Mouse (Mus musculus): ENCODE results near the gene Spem1.

Spem1 gene

DNA sequence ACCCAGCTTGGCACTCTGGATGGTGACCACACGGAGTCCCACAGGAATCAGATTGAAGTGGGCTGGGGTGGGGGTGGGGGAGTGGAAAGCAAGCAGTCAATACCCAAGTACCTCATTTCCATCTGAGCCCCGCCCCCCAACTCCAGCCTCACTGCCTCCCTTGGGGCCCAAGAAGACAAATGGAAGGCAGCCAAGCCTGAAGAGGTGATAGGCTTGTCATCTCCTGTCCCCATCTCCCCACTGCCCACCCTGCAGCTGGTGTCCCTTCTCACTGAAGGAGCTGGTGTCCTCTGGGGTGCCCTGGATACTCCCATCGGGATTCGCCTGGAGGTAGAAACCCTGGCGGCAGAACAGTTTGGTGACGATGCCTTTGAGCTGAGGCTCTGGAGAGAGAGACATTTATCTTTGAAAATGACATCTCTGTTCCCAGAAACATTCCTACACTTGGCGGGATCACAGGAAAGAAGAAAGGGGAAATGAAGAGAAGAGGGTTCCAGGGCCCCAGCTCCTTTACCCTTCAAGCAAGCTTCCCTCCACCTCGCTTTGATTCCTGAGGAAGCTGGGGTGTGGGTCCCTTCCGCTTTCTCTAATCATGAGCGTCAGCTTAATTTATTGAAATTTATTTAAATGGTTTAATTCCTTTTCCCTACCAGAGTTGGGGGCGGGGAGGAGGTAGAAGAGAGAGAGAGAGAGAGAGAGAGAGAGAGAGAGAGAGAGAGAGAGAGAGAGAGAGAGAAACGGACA is 22.4 kb downstream of the Spem1 start:
- no peak for DNase-seq

DNA sequence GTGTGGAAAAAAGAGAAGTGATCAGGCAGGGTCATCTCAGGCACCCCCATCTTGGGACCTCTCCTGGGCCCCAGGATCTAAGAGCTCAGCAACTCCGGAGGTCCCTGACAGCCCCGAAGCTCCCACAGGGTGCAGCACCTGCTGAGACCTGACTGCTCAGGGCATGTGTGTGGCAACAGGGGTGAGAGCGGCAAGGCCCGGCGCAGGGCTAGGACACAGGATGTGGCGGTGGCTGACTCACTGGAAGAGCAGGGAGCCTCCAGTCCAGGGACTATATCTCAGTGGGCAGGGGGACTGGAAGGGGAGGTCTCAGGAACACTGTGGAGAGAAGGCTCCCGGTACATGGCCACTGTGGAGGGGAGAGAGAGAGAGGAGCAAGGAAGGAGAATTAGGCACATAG is 24.1 kb downstream of the Spem1 start:
- no peak for DNase-seq

DNA sequence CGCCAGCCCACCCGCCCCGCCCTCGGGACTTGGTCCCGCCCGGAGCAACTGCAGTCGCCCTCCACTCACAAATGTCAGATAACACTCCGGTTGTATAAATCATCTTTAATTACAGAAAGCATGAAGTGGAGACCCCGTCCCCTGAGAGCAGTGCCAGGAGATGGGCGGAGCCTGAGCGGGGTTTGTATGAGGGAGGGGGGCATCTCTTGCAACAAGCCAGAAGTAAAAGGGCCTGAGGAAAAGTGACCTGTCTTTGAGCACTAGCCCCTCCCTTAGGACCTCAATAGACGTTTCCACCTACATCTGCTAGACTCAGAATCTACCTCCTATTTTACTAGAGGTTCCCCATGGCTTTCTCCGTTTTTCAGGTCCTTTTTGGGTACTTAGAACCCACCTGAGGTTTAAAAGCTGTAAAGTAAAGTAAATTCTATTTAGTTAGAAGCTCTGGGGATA is 26.0 kb downstream of the Spem1 start:
- no peak for DNase-seq

DNA sequence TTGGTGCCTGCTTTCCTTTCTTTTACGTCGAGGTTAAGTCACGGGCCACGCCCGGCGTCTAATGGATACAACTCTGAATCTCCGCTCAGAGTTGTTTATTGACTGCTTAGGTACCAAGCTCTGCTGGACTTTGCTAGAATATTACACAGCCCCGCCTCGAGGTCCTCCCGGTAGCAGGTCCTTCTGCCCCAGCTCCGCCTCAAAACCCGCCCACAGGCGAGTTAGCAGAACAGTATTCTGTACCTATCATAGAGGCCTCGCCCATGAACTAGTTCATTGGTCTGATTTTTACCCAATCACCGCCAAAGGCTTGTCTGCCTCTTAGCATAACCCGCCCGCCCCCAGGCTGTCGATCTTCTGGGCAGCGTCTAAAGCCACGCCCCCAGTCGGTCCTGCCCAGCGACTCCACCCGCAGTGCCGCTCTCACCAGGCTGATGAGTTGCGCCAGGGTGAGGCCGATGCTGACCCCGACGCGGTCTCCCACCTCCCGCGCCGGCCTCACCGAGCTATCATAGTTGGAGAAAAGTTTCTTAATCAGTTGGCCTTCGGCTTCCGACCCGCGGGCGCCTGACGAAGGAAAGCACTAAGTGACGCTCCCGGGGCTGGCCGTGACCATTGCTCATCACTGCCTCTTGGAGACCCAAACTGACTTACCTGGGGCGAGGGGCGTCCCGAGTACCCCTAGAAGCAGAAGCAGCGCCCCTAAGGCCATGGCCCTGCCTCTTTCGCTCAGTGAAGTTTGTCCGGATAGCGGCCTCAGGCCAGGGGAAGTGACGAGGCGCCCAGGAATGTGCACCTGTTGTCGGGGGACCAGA is 26.6 kb downstream of the Spem1 start, which contains the start of gene Chrnb1:
Gene Chrnb1 (minus strand): TSS at position 776 of the 815 bp plus-strand sequence.
- DNase-seq = peak; percentile 97

DNA sequence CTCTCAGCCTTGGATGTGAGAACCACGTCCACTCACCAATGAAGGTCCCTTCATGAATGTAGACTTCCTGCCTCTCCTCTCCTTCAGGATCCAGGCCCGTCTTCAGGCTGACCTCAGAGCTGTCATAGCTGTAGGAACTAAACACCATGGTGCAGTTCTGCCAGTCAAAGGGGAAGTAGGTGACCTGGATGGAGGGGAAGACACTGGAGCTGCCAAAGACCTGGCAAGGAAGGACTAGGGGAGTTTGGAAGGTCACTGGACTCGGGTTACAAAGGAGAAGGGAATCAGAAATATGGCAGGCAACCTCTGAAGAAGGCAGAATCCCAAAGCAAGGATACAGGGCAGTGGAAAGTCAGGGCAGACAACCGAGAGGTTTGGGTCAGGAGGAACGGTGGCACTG is 28.6 kb downstream of the Spem1 start:
- DNase-seq = no peak

DNA sequence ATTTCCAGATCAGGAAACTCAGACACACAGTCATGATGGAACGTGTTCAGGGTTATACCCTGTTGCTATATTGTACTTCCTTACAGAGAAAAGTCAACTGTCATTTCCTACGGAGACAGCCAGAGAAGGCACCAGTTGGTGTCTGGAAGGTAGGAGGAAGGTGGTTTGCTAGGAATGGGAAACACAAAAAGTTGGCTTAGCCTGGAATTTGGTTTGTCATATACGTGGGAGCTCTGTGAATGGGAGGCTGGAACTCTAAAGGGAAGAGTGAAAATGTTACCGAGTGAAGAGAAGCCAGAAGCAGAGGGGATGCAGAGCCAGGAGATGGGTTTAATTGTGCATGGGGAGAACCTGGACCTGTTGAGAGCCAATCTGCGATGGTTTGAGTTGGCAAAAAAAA is 30.6 kb downstream of the Spem1 start:
- DNase-seq = no peak

DNA sequence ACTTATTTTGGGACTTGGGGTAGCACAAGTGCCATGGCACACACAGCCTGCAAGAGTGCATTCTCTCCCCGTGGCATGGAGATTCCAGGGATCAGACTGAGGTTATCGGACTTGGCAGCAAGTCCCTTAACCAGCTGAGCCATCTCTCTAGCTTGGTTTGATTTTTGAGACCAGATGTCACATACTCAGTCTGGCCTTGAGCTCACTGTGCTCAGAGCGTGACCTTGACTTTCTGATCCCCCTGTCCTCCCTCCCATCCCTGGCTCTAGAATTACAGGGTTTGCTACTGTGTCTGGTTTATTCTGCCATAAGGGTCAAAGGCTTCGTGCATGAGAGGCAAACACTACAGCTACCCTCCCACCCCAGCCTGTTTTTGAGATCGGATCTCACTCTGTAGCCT is 32.5 kb downstream of the Spem1 start:
- DNase-seq = no peak

DNA sequence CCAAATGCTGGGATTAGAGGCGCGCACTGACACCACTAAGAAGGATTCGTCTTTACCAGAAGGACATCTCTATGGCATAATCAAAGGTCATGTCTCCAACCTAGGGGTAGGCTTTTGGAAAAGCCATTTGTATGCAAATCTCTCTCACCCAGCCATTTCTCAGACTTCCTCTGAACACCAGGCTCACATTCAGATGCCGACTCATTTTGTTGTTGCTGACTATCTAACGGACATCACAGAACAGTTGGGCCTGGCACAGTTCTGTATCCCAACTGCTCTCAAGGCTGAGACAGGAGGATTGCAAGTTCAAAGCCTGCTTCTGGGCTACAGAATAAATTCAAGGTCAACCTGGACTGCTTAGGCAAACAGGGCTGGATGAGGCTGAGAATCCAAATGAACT is 34.7 kb downstream of the Spem1 start:
- DNase-seq = no peak

DNA sequence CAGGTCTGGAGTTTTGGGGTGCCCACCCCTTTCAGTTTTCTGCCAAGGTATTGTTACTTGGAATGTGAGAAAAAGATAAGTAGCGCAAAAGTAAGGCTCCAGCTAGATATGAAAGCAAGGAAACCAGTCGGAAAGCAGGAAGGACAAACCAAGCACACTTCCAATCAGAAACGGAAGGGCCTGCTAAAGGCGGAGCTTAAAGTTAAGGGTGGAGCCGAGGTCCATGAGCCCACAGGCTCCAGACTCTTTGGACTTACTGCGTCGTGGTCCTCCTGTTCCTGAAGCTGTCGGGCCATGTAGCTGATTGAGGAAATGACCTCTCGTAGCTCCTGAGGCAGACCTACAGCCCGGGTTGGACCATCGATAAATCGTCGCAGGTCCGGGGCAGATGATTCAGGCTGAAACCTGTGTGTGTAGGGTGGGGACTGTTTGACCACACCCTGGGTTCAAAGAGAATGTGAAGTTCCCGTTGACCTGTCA is 37.1 kb downstream of the Spem1 start:
- no peak for DNase-seq

DNA sequence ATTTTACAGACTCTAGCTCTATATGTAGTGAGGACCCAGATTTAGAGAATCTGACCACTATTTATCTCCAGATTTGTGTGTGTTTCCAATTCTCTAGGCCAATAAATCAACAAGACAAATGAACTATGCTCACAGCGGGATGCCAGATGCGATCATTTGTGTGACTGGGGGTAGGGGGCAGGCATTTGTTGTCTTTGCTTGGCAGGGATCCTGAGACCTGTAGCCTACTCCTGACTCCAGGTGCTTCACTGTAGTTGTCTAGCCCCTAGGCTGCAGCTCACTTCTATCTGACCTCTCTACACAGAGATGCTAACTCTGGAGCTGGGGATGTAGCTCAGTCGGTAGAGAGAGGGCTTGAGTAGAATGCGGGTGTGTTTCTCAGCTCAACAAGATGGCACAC is 40.2 kb downstream of the Spem1 start:
- DNase-seq = no peak

DNA sequence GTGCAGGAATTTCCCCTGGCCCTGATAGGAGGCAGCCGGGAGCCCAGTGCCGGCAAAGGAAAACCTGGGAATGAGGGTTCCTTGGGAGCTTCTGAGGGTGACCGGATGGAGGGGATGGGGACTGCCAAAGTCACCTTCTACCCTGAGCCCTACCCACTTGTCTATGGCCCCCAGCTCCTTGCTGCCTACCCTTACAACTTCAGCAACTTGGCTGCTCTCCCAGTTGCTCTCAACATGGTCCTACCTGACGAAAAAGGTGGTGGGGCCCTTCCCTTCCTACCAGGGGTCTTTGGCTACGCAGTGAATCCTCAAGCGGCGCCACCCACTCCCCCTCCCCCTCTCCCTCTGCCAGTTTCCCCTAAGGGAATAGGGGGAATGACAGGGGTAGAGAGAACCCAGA is 43.0 kb downstream of the Spem1 start:
- DNase-seq = no peak

DNA sequence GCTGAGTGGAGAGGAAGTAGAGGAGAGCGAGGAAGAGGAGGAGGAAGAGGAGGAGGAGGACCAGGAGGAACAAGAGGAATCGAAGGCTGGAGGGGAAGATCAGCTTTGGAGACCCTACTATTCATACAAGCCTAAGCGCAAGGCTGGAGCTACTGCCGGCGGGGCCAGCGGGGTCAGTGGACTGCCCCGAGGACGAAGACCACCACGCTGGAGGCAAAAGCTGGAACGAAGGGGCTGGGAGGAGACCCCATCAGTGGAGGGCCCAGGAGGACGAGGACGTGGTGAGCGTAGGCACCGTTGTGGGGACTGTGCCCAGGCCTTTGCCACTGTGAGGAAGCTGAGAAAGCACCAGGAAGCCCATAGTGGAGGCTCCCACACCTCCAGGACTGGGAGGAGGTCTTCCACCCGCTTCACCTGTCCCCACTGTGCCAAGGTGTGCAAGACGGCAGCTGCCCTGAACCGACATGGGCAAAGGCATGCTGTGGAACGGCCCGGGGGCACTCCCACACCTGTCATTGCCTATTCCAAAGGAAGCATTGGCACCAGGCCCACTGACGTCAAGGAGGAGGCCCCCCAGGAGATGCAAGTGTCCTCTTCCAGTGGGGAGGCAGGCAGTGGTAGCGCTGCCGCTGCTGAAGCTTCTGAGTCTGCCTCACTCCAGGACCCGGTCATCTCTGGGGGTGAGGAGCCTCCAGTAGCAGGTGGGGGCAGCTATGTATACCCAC is 43.6 kb downstream of the Spem1 start:
- DNase-seq = no peak

DNA sequence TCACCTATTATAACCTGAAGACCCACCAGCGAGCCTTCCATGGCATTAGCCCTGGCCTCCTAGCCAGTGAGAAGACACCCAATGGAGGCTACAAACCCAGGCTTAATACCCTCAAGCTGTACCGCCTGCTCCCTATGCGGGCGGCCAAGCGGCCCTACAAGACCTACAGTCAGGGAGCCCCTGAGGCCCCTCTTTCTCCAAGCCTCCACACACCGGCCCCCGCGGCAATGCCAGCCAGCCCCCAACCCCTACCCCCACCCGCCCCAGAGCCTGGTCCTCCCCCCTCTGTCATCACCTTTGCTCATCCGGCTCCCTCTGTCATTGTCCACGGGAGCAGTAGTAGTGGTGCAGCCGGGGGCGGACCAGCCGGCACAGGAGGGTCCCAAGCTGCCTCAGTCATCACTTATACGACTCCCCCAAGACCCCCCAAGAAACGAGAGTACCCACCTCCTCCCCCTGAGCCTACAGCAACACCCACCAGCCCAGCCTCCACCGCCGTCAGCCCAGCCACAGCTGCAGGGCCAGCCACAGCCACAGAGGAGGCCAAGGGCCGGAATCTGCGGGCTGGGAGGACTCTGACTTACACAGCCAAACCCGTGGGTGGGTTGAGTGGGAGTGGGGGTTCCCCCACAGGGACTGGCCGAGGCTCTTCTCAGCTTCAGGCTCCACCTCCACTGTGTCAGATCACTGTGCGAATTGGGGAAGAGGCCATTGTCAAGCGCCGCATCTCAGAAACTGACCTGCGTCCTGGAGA is 44.3 kb downstream of the Spem1 start:
- DNase-seq = no peak

DNA sequence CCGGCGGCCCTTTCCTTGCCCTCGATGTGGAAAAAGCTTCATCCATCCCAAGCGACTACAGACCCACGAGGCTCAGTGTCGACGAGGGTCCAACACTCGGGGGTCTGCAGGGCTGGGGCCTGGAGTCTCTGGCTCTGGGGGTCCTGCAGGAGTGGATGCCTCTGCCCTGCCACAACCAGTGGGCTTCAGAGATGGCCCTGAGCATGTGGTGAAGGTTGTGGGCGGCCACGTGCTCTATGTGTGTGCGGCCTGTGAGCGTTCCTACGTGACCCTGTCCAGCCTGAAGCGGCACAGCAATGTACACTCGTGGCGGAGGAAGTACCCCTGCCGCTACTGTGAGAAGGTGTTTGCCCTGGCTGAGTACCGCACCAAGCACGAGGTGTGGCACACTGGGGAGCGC is 45.5 kb downstream of the Spem1 start:
- DNase-seq = no peak

DNA sequence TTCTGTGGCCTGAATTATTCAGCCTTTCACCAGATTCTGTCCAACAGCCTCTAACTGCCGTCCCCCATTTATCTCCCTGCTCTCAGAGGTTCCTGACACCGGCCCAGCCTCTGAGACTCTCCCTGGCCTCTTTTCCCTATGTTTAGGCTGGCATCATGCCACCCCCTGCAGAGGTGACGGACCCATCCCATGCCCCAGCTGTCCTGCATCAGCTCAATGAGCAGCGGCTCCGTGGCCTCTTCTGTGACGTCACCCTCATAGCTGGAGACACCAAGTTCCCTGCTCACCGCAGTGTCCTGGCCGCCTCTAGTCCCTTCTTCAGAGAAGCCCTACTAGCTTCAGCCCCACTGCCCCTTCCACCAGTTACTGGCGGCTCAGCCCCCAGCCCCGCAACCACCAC is 46.3 kb downstream of the Spem1 start:
- DNase-seq = no peak

DNA sequence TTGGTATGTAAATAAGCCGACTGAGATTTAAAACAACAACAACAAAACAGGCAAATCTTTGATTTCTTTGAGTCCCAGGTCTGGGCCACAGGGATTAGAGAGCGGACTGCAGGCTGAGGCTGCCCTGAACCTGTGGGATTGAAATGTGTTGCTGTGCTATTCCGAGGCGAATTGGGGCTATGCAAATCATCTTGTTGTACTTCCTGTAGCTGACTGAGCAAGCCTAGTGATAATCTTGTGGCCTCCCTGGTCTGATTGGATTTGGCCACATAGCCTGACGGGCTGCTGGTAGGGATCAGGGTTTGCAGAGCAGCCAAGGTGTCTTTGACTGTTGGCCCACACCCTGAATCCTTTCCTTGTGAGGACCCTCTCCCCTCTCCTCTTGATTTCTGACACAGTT is 47.0 kb downstream of the Spem1 start:
- DNase-seq = no peak

Measured in layer of hippocampus, adult 9-11 months (tissue).